Mouse (Mus musculus): ENCODE measurements around the gene Ckm. TPM values are rescaled to one million over a fixed set of nuclear protein-coding genes. Genes with fewer than 3 reads are reported as not detected.

Gene Ckm
- polyA plus RNA-seq, 1 experiment from 2014 or later = not detected

DNA sequence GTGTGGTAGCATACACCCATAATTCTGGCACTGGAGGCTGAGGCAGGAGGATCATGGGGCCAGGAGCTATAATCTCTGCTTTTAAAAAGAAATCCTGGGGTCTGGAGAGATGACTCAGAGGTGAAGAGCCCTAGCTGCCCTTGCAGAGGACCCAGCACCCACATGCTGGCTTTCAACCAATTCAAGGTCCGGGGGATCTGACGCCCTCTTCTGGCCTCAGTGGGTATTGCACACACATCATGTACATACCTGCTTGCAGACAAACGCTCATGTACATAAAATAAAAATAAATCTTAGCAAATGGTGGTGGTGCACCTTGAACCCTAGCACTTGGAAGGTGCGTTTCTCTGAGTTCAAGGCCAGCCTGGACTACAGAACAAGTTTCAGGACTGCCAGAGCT lies 3.6 kb upstream of the Ckm start:
- no peak for DNase-seq (ENCODE audit: low spot score)
- Histone ChIP-seq H3K9me3 (replicated peaks) (peaks cover 12% of the 10 kb centered on the region), H3K27ac (replicated peaks) (no peak overlapping the region), H3K4me1 (peaks cover 27% of the 10 kb centered on the region), H3K27me3 (ENCODE audit: low read depth, poor library complexity, severe bottlenecking) (peaks cover 80% of the 10 kb centered on the region), H3K36me3 (peaks cover under 1% of the 10 kb centered on the region; the same call in 1 of the 2 replicates), H3K4me3 (no peak overlapping the region)
- 81% methylated on average over 4 of the region's 4 CpGs for WGBS

DNA sequence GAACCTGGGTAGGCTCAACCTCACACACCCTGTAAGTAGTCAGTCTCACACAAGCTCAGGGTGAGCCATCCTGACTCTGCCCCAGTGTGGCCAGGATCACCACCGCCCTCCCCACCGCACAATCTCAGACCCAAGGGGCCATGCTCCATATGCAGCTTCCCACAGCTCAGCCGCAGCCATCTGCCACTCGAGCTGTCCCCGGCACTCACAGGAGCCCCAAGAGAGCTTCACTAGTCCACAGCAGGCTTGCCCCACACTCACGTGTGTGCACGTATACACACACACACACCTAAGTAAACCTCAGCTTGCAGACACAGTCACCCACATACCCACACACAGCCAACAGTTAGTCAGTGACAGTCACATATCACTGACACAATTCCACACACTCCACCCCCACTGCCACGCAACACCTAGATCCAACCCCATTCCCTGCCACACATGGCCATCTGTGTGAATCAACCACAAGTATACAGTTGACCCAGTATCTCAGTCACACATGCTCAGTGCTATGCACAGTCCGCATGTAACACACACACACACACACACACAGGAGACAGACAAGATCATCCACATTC lies 2.0 kb upstream of the Ckm start:
- no peak for DNase-seq (ENCODE audit: low spot score)
- H3K36me3 ChIP-seq = no peaks in the 10 kb centered on the region
- H3K9me3 ChIP-seq (replicated peaks) = peaks cover 12% of the 10 kb centered on the region
- no peak overlapping the region for H3K27ac ChIP-seq (replicated peaks)
- peaks cover 27% of the 10 kb centered on the region for H3K4me1 ChIP-seq
- peaks cover 90% of the 10 kb centered on the region for H3K27me3 ChIP-seq (ENCODE audit: low read depth, poor library complexity, severe bottlenecking)
- WGBS = 90% methylated on average over 9 of the region's 9 CpGs
- no peak overlapping the region for H3K4me3 ChIP-seq

DNA sequence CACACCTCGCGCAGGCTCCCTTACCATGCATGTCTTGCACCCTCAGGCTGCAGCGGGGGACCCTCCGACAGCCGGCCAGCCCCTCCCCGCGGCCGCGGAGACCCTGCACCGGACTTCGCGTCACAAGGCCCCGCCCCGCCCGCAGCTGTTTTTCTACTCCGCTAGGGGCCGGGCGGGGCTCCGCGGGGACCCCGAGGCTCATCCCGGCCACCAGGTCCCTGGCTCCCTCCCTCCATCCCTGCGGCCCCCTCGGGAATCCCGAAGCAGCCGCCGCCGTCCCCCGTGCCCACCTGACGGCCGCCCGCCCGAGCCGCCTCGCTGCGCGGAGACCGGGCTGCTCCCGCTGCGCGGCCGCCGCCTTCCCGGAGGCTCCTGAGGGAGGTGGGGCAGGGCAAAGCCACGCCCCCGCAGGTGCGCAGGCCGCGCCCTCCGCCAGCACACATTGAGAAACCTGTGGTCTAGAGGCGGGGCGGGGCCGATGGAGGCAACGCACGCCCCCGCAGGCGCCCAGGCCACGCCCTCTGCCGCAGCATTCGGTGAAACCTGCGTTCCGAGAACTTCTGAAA lies 762 bp upstream of the Ckm start, which contains the start of gene Klc3:
Gene Klc3 (minus strand): TSS at position 374 of the 566 bp plus-strand sequence.
- peaks cover 82% of the 10 kb centered on the region for H3K27me3 ChIP-seq (ENCODE audit: low read depth, poor library complexity, severe bottlenecking)
- peak within 1 kb of the TSS; percentile 76 for H3K4me3 ChIP-seq
- H3K27ac ChIP-seq (replicated peaks) = peak within 1 kb of the TSS; percentile 53; the same call in 1 of the 2 replicates
- H3K36me3 ChIP-seq = no peaks in the 10 kb centered on the region
- H3K9me3 ChIP-seq (replicated peaks) = peaks cover 12% of the 10 kb centered on the region
- peak; percentile 48 for DNase-seq (ENCODE audit: low spot score)
- WGBS = 1% methylated on average over 62 of the region's 62 CpGs
- H3K4me1 ChIP-seq = peaks cover 27% of the 10 kb centered on the region

DNA sequence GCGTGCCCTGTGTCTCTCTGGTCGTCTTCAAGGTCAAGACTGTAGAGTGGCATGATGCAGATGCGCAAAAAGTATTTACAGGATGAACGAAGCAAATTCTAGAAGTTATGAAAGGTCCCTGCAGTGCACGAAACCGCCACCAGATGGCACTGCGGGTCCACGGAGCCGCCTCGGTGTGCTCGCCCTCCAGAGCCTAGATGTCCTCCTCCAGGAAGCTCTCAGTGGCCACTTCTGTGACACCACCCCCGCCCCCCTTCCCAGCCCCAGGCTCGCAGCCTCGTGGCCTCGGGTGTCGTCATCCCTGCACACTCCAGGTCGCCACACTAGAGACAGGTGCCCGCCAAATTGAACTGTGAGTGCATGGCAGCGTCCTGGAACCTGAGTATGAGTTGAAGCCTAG lies 841 bp downstream of the Ckm start:
- Histone ChIP-seq H3K4me3 (peak overlapping the region; percentile 37), H3K27me3 (ENCODE audit: low read depth, poor library complexity, severe bottlenecking) (peaks cover 66% of the 10 kb centered on the region), H3K4me1 (peaks cover 15% of the 10 kb centered on the region)

DNA sequence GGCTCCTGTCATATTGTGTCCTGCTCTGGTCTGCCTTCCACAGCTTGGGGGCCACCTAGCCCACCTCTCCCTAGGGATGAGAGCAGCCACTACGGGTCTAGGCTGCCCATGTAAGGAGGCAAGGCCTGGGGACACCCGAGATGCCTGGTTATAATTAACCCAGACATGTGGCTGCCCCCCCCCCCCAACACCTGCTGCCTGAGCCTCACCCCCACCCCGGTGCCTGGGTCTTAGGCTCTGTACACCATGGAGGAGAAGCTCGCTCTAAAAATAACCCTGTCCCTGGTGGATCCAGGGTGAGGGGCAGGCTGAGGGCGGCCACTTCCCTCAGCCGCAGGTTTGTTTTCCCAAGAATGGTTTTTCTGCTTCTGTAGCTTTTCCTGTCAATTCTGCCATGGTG lies 5.2 kb downstream of the Ckm start:
- DNase-seq (ENCODE audit: low spot score) = no peak
- Histone ChIP-seq H3K4me3 (no peak overlapping the region), H3K36me3 (no peaks in the 10 kb centered on the region), H3K9me3 (replicated peaks) (peaks cover 3% of the 10 kb centered on the region; the same call in 1 of the 2 replicates), H3K4me1 (peaks cover 5% of the 10 kb centered on the region; the same call in 1 of the 2 replicates), H3K27ac (replicated peaks) (no peak overlapping the region), H3K27me3 (ENCODE audit: low read depth, poor library complexity, severe bottlenecking) (peaks cover 23% of the 10 kb centered on the region)
- 65% methylated on average over 6 of the region's 6 CpGs for WGBS

More for the DNA sequence above, 841 bp downstream of the Ckm start:
- DNase-seq (ENCODE audit: low spot score) = peak; percentile 85
- Histone ChIP-seq H3K9me3 (replicated peaks) (peaks cover 12% of the 10 kb centered on the region), H3K27ac (replicated peaks) (no peak overlapping the region), H3K36me3 (no peaks in the 10 kb centered on the region)
- 4% methylated on average over 19 of the region's 19 CpGs for WGBS

DNA sequence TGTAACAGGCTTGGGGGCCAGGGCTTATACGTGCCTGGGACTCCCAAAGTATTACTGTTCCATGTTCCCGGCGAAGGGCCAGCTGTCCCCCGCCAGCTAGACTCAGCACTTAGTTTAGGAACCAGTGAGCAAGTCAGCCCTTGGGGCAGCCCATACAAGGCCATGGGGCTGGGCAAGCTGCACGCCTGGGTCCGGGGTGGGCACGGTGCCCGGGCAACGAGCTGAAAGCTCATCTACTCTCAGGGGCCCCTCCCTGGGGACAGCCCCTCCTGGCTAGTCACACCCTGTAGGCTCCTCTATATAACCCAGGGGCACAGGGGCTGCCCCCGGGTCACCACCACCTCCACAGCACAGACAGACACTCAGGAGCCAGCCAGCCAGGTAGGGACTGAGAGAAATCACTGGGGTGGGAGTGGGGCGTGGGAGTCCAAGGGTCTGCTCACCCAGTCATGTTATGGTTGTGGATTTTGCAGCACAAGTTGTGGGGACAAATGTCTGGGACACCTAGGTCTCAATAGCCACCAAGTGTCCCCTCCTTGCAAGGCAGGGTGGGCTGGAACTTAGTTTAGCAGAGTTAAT lies 6.3 kb downstream of the Ckm start:
- no peaks in the 10 kb centered on the region for H3K36me3 ChIP-seq
- H3K27me3 ChIP-seq (ENCODE audit: low read depth, poor library complexity, severe bottlenecking) = peaks cover 12% of the 10 kb centered on the region; the same call in 1 of the 2 replicates
- no peak overlapping the region for H3K4me3 ChIP-seq
- no peak overlapping the region for H3K27ac ChIP-seq (replicated peaks)
- 86% methylated on average over 11 of the region's 11 CpGs for WGBS
- no peaks in the 10 kb centered on the region for H3K4me1 ChIP-seq
- no peak for DNase-seq (ENCODE audit: low spot score)
- peaks cover 3% of the 10 kb centered on the region; the same call in 1 of the 2 replicates for H3K9me3 ChIP-seq (replicated peaks)

DNA sequence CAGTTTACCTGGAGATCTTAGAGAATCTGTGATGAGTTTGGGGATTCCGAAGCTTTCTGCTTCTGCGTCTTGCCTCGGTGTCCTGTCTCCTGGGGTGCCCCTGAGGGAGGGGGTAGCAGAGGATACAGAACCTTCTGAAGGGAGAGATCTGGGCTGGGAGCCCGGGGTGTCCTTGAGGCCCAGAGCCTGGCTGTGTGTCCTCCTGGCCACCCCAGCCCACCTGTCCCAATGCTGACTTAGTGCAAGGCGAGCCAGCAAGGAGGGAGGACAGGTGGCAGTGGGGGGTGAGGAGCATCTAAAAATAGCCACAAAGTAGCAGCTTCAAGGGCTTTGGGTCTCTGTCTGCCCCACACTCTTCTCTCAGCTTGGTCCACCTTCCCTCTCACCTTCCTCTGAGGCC lies 7.2 kb downstream of the Ckm start:
- 84% methylated on average over 5 of the region's 5 CpGs for WGBS
- no peaks in the 10 kb centered on the region for H3K4me1 ChIP-seq
- H3K36me3 ChIP-seq = no peaks in the 10 kb centered on the region
- H3K4me3 ChIP-seq = no peak overlapping the region
- peaks cover 11% of the 10 kb centered on the region; the same call in 1 of the 2 replicates for H3K27me3 ChIP-seq (ENCODE audit: low read depth, poor library complexity, severe bottlenecking)
- no peak for DNase-seq (ENCODE audit: low spot score)
- peaks cover 3% of the 10 kb centered on the region; the same call in 1 of the 2 replicates for H3K9me3 ChIP-seq (replicated peaks)
- no peak overlapping the region for H3K27ac ChIP-seq (replicated peaks)

DNA sequence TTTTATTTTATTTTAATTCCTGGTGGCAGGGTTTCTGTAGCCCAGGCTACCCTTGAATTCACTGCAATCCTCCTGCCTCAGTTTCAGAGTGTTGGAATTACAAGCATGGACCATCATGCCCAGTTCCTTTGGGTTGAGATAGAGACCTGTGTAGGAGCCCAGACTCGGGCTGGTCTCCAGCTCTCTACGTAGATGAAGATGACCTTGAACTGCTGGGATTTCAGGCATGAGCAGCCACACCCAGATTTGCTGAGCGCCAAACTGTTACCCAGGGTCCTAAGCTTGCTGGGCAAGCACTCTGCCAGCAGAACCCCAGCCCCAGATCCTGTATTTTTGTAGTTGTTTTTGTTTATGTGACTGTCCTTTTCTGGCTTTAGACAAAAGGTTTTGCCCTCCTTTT lies 8.9 kb downstream of the Ckm start:
- Histone ChIP-seq H3K27ac (replicated peaks) (no peak overlapping the region), H3K9me3 (replicated peaks) (peaks cover 8% of the 10 kb centered on the region), H3K4me1 (no peaks in the 10 kb centered on the region), H3K4me3 (no peak overlapping the region), H3K36me3 (no peaks in the 10 kb centered on the region), H3K27me3 (ENCODE audit: low read depth, poor library complexity, severe bottlenecking) (peaks cover 26% of the 10 kb centered on the region)
- DNase-seq (ENCODE audit: low spot score) = no peak
- WGBS = 81% methylated on average over 3 of the region's 3 CpGs

DNA sequence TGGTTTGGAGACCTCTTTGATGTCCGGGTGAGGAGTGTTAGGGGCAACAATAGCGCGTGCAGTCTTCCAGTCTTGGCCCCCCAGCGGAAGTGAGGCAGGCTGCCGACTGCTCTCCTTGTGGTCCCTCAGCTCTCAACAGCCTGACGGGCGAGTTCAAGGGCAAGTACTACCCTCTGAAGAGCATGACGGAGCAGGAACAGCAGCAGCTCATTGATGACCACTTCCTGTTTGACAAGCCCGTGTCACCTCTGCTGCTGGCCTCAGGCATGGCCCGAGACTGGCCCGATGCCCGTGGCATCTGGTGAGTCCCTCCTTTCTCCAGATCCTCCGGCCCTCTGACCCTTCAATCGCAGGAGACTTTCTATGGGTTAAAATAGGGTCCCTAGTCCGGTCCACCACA lies 12.0 kb downstream of the Ckm start:
- Histone ChIP-seq H3K27ac (replicated peaks) (no peak overlapping the region), H3K27me3 (ENCODE audit: low read depth, poor library complexity, severe bottlenecking) (peaks cover 56% of the 10 kb centered on the region), H3K4me3 (no peak overlapping the region), H3K36me3 (no peaks in the 10 kb centered on the region), H3K4me1 (peaks cover 6% of the 10 kb centered on the region), H3K9me3 (replicated peaks) (peaks cover 8% of the 10 kb centered on the region)
- no peak for DNase-seq (ENCODE audit: low spot score)
- 86% methylated on average over 15 of the region's 15 CpGs for WGBS

DNA sequence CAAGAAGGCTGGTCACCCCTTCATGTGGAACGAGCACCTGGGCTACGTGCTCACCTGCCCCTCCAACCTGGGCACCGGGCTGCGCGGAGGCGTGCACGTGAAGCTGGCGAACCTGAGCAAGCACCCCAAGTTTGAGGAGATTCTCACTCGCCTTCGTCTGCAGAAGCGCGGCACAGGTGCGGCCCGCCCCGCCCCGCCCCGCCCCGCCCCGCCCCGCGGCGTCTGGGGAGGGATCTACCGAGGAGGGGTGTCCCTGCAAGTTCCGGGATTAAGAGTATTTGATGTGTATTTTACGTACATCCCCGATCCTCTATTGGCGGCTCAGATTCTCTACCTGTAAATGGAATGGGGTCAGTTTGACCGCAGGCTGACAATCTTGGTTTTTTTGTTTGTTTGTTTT lies 15.5 kb downstream of the Ckm start:
- no peak overlapping the region for H3K4me3 ChIP-seq
- H3K36me3 ChIP-seq = peaks cover 4% of the 10 kb centered on the region
- no peak for DNase-seq (ENCODE audit: low spot score)
- no peak overlapping the region for H3K27ac ChIP-seq (replicated peaks)
- H3K4me1 ChIP-seq = peaks cover 7% of the 10 kb centered on the region
- peaks cover 4% of the 10 kb centered on the region for H3K9me3 ChIP-seq (replicated peaks)
- H3K27me3 ChIP-seq (ENCODE audit: low read depth, poor library complexity, severe bottlenecking) = peaks cover 75% of the 10 kb centered on the region
- 9% methylated on average over 28 of the region's 28 CpGs for WGBS

DNA sequence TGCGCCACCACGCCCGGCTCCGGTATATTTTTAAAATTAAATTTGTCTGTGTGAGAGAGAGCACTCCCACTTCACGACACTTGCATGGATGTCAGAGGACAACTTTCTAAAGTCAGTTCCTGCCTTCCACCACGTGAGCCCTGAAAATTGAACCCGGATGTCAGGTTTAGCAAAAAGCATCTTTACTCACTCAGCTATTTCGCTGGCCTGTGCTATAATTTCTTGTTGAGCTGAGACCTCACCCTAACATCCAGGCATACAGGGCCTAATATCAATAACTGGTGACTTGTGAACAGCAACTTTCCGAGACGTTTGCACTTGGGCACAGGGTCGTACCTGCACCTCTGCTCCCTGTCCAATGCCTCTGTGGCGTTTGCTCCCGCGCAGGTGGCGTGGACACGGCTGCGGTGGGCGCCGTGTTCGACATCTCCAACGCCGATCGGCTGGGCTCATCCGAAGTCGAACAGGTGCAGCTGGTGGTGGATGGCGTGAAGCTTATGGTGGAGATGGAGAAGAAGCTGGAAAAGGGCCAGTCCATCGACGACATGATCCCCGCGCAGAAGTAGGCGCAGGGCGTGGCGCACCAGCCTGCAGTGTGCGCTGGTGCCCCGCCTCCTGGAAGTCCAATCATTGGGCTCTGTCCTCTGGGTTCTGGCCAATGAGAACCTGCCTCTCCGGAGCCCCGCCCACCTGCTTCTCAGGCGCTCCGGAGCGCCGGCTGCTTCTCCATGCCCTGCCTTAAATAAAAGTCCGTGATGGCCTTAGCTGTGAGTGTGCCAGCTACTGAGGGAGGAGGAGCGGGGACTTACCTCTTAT lies 16.5 kb downstream of the Ckm start:
- H3K9me3 ChIP-seq (replicated peaks) = peaks cover 4% of the 10 kb centered on the region
- H3K36me3 ChIP-seq = peaks cover 13% of the 10 kb centered on the region
- H3K4me1 ChIP-seq = peaks cover 7% of the 10 kb centered on the region
- 13% methylated on average over 43 of the region's 43 CpGs for WGBS
- peak overlapping the region; percentile 44 for H3K4me3 ChIP-seq
- no peak overlapping the region for H3K27ac ChIP-seq (replicated peaks)
- peak; percentile 88 for DNase-seq (ENCODE audit: low spot score)
- H3K27me3 ChIP-seq (ENCODE audit: low read depth, poor library complexity, severe bottlenecking) = peaks cover 74% of the 10 kb centered on the region

DNA sequence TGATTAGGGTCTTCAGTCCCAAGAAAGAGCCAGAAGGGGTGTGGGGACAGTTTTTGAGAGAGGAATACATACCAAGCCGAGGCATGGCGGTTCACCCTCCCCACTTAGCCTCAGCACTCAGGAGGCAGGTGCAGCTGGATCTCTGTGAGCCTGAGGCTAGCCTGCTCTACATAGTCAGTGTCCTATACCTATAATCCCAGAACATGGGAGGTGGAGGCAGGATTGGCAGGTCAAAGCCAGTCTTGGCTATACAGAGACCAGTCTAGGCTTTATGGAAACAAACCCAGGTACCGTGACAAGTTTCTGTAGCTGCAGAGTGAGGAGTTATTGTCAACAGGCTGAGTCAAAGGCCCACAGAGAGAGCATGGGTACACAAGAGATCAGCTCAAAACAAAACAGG lies 18.5 kb downstream of the Ckm start:
- Histone ChIP-seq H3K9me3 (replicated peaks) (peaks cover 1% of the 10 kb centered on the region), H3K4me1 (peaks cover 7% of the 10 kb centered on the region), H3K4me3 (no peak overlapping the region), H3K36me3 (peaks cover 34% of the 10 kb centered on the region), H3K27ac (replicated peaks) (no peak overlapping the region), H3K27me3 (ENCODE audit: low read depth, poor library complexity, severe bottlenecking) (peaks cover 54% of the 10 kb centered on the region)
- 94% methylated on average over 3 of the region's 3 CpGs for WGBS
- no peak for DNase-seq (ENCODE audit: low spot score)

All from midbrain, embryonic 10.5 days (tissue).